Mouse (Mus musculus) erythroblast, embryonic 14.5 days (primary cell): ENCODE measurements around the gene Sort1. TPM values are rescaled to one million over a fixed set of nuclear protein-coding genes. Genes with fewer than 3 reads are reported as not detected.

Source experiments
- H3K27me3 ChIP-seq: 2 replicates; pipeline ENCODE4 v1.6.1; 2012; ENCODE audit warnings: inconsistent platforms; ENCODE audit not compliant: control insufficient read depth
- H3K36me3 ChIP-seq: 2 replicates; pipeline ENCODE4 v1.6.1; 2012; ENCODE audit warnings: mild to moderate bottlenecking, inconsistent platforms; ENCODE audit not compliant: control insufficient read depth
- H3K4me1 ChIP-seq: 2 replicates; pipeline ENCODE4 v1.6.1; 2012; ENCODE audit warnings: inconsistent platforms; ENCODE audit not compliant: control insufficient read depth
- H3K4me3 ChIP-seq: replicated peaks from 2 replicates; pipeline ENCODE3; 2012; ENCODE audit warnings: moderate library complexity, mild to moderate bottlenecking, inconsistent platforms
- H3K9me3 ChIP-seq: 2 replicates; pipeline ENCODE4 v1.6.1; 2012; ENCODE audit warnings: low read length, inconsistent platforms, mixed read lengths; ENCODE audit not compliant: control insufficient read depth
- GATA1 ChIP-seq: IDR thresholded peaks from 2 replicates; pipeline ENCODE4 v1.6.1; 2012; ENCODE audit warnings: low read length, inconsistent platforms, mixed read lengths
- TAL1 ChIP-seq: IDR thresholded peaks from 3 replicates; pipeline ENCODE4 v1.6.1; 2012; ENCODE audit warnings: low read length, inconsistent platforms, mixed read lengths
- polyA plus RNA-seq: library from polyadenylated mRNA; stranded (reverse); fragments of >175 nt; gene quantifications from 2 replicates; pipeline ENCODE4 v1.2.3, GENCODE M21; 2012

Sort1 gene
- polyA plus RNA-seq, 1 experiment = 0.01 TPM

- Histone ChIP-seq H3K4me1 (peaks cover 18% of the 10 kb centered on the region), H3K9me3 (no peaks in the 10 kb centered on the region), H3K4me3 (no peak overlapping the region), H3K36me3 (peaks cover 29% of the 10 kb centered on the region), H3K27me3 (peaks cover 41% of the 10 kb centered on the region)
- TF ChIP-seq TAL1 (no peak), GATA1 (no peak)
Observed at GRCm38 (mm10) chr3:108282401-108283240, 1.3 kb upstream of the Sort1 start.

GRCm38 (mm10) chr3:108283241-108283561, 681 bp upstream of the Sort1 start:
- Histone ChIP-seq H3K4me3 (peak overlapping the region; percentile 66), H3K4me1 (peaks cover 18% of the 10 kb centered on the region), H3K9me3 (no peaks in the 10 kb centered on the region), H3K36me3 (peaks cover 23% of the 10 kb centered on the region), H3K27me3 (peaks cover 43% of the 10 kb centered on the region)
- TF ChIP-seq TAL1 (no peak), GATA1 (no peak)

- no peaks in the 10 kb centered on the region for H3K9me3 ChIP-seq
- H3K36me3 ChIP-seq = peaks cover 4% of the 10 kb centered on the region
- peaks cover 18% of the 10 kb centered on the region for H3K4me1 ChIP-seq
- H3K4me3 ChIP-seq = no peak overlapping the region
- no peak for TF ChIP-seq TAL1
- no peak for TF ChIP-seq GATA1
- peaks cover 43% of the 10 kb centered on the region for H3K27me3 ChIP-seq
Observed at GRCm38 (mm10) chr3:108285078-108285711, 1.3 kb downstream of the Sort1 start.

GRCm38 (mm10) chr3:108286671-108287439, 3.0 kb downstream of the Sort1 start:
- peaks cover 24% of the 10 kb centered on the region for H3K4me1 ChIP-seq
- H3K4me3 ChIP-seq = no peak overlapping the region
- H3K36me3 ChIP-seq = no peaks in the 10 kb centered on the region
- no peak for TF ChIP-seq GATA1
- TF ChIP-seq TAL1 = no peak
- no peaks in the 10 kb centered on the region for H3K9me3 ChIP-seq
- peaks cover 43% of the 10 kb centered on the region for H3K27me3 ChIP-seq

GRCm38 (mm10) chr3:108287811-108288805, 4.2 kb downstream of the Sort1 start:
- no peaks in the 10 kb centered on the region for H3K9me3 ChIP-seq
- H3K36me3 ChIP-seq = no peaks in the 10 kb centered on the region
- TF ChIP-seq GATA1 = no peak
- no peak for TF ChIP-seq TAL1
- peaks cover 35% of the 10 kb centered on the region for H3K27me3 ChIP-seq
- H3K4me1 ChIP-seq = peaks cover 21% of the 10 kb centered on the region
- no peak overlapping the region for H3K4me3 ChIP-seq

- peaks cover 21% of the 10 kb centered on the region for H3K27me3 ChIP-seq
- H3K9me3 ChIP-seq = no peaks in the 10 kb centered on the region
- TF ChIP-seq TAL1 (no peak), GATA1 (no peak)
- peaks cover 11% of the 10 kb centered on the region for H3K4me1 ChIP-seq
- no peaks in the 10 kb centered on the region for H3K36me3 ChIP-seq
- H3K4me3 ChIP-seq = no peak overlapping the region
Observed at GRCm38 (mm10) chr3:108289311-108290130, 5.6 kb downstream of the Sort1 start.

- Histone ChIP-seq H3K36me3 (no peaks in the 10 kb centered on the region), H3K4me1 (peaks cover 28% of the 10 kb centered on the region), H3K27me3 (peaks cover 4% of the 10 kb centered on the region), H3K4me3 (no peak overlapping the region), H3K9me3 (no peaks in the 10 kb centered on the region)
- TF ChIP-seq GATA1 (no peak), TAL1 (no peak)
Observed at GRCm38 (mm10) chr3:108291036-108291799, 7.3 kb downstream of the Sort1 start.
